Mouse (Mus musculus): ENCODE measurements around the gene Setd3.

DNA sequence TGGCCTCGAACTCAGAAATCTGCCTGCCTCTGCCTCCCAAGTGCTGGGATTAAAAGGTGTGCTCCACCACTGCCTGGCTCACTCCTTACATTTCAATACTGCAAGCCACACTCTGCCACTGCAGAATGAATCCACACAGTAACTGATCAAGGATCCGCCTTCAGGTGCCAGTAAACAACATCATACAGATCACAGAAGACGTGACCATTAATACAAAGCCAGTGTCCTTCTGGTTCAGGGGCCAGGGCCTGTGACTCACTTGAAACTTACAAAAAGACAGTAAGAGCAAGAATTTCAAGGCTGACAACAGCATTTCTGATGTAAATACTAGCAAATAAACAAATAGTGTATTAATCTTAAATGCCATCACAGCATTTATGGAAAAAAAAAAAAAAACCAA, 33.9 kb downstream of the Setd3 start:
- TF ChIP-seq CTCF (IDR thresholded peaks at IDR 0.05; ENCODE audit: borderline replicate concordance, extremely low read depth, insufficient read depth, insufficient read length) (no peak), POLR2A (IDR thresholded peaks at IDR 0.05; ENCODE audit: borderline replicate concordance, extremely low read depth, insufficient read depth, insufficient read length, poor library complexity, severe bottlenecking) (no peak)

Data from brain, embryonic 14.5 days (tissue).